In genomic region chr19:18692768-18693167, GRCm38 (mm10) we compare ENCODE assay signal across 18 mouse cellular contexts. TPM values are rescaled to one million over a fixed set of nuclear protein-coding genes. Genes with fewer than 3 reads are reported as not detected.
DNase-seq lines count a peak whose midpoint lies in the region; ATAC-seq and TF ChIP-seq lines count a peak whose summit lies in the region.
"Had no signal": no experiment of that assay in that cellular context is flagged by ENCODE, and none has a peak within 500 bp of the region (broad histone marks: within the 10 kb centered on the region; RNA-seq: fewer than 3 reads in every experiment).

No protein-coding gene starts in this region.

- TF ChIP-seq EP300 in stomach, postnatal 0 days (optimal IDR thresholded peaks at IDR 0.05), result no peak
- TF ChIP-seq EP300 in liver, postnatal 0 days (IDR thresholded peaks at IDR 0.05; ENCODE audit: low read depth), result no peak

- H3K27me3 ChIP-seq in stomach, embryonic 15.5 days (replicated peaks), result no peaks in the 10 kb centered on the region
- no peaks in the 10 kb centered on the region for H3K27me3 ChIP-seq in stomach, postnatal 0 days (ENCODE audit: control insufficient read depth, insufficient read depth, low read length)
- H3K27me3 ChIP-seq in liver, embryonic 13.5 days, result no peaks in the 10 kb centered on the region
- no peaks in the 10 kb centered on the region for H3K27me3 ChIP-seq in liver, postnatal 0 days (ENCODE audit: insufficient read depth, low read length)
- H3K27me3 ChIP-seq: embryonic facial prominence, embryonic 15.5 days; forebrain, embryonic 13.5 days; heart, embryonic 12.5 days; hindbrain, embryonic 15.5 days had no signal

- H3K36me3 ChIP-seq in stomach, embryonic 15.5 days, result no peaks in the 10 kb centered on the region
- H3K36me3 ChIP-seq in stomach, postnatal 0 days (ENCODE audit: control insufficient read depth, insufficient read depth, low read length), result no peaks in the 10 kb centered on the region; the same call in 1 of the 2 replicates
- H3K36me3 ChIP-seq in liver, embryonic 13.5 days, result peaks cover 20% of the 10 kb centered on the region
- H3K36me3 ChIP-seq in liver, postnatal 0 days (replicated peaks; ENCODE audit: insufficient read depth, low read length), result peaks cover 6% of the 10 kb centered on the region; the same call in 1 of the 2 replicates

- H3K27ac ChIP-seq in stomach, embryonic 15.5 days, result no peak overlapping the region
- H3K27ac ChIP-seq in stomach, postnatal 0 days (replicated peaks), result no peak overlapping the region
- peak overlapping the region; percentile 96 for H3K27ac ChIP-seq in liver, embryonic 13.5 days
- H3K27ac ChIP-seq in liver, postnatal 0 days (ENCODE audit: low read depth), result peak overlapping the region; percentile 56
- H3K27ac ChIP-seq: embryonic facial prominence, embryonic 15.5 days; forebrain, embryonic 13.5 days; gastrocnemius, adult 2 months; hindbrain, embryonic 10.5 days; hindbrain, embryonic 15.5 days had no signal

- H3K9ac ChIP-seq in stomach, embryonic 15.5 days, result no peak overlapping the region
- no peak overlapping the region for H3K9ac ChIP-seq in stomach, postnatal 0 days (ENCODE audit: low read length)
- peak overlapping the region; percentile 60 for H3K9ac ChIP-seq in liver, embryonic 13.5 days
- no peak overlapping the region for H3K9ac ChIP-seq in liver, postnatal 0 days (replicated peaks)
- H3K9ac ChIP-seq: embryonic facial prominence, embryonic 15.5 days; forebrain, embryonic 13.5 days; heart, embryonic 12.5 days; hindbrain, embryonic 15.5 days had no signal

- WGBS in stomach, embryonic 15.5 days, result 83% methylated on average over 2 of the region's 2 CpGs
- 90% methylated on average over 2 of the region's 2 CpGs for WGBS in stomach, postnatal 0 days
- WGBS in liver, embryonic 13.5 days (ENCODE audit: insufficient replicate concordance), result 68% methylated on average over 2 of the region's 2 CpGs
- WGBS in liver, postnatal 0 days (ENCODE audit: insufficient replicate concordance), result 81% methylated on average over 2 of the region's 2 CpGs

- DNase-seq in stomach, postnatal 0 days (ENCODE audit: low spot score), result no peak
- no peak for DNase-seq in liver, embryonic 13.5 days
- DNase-seq in liver, postnatal 0 days, result no peak
- no peak for DNase-seq in lung, postnatal 4 days
- DNase-seq in natural killer cell, adult 2 months (ENCODE audit: low spot score in 2 of 2), result no peak
- DNase-seq: adrenal gland, postnatal 14 days; cerebellum, adult 18-20 months; cerebellum, adult 9-11 months; gastrocnemius, adult 2 months; gastrocnemius, postnatal 25 days had no signal

- no peak for TF ChIP-seq CTCF in stomach, postnatal 0 days (IDR thresholded peaks at IDR 0.05; ENCODE audit: low read depth)
- no peak for TF ChIP-seq CTCF in liver, postnatal 0 days (IDR thresholded peaks at IDR 0.05; ENCODE audit: low read depth)

- H3K4me2 ChIP-seq in stomach, embryonic 15.5 days, result no peak overlapping the region
- H3K4me2 ChIP-seq in stomach, postnatal 0 days (replicated peaks; ENCODE audit: low read depth), result no peak overlapping the region
- H3K4me2 ChIP-seq in liver, embryonic 13.5 days, result peak overlapping the region; percentile 60
- peak overlapping the region; percentile 46 for H3K4me2 ChIP-seq in liver, postnatal 0 days (ENCODE audit: low read depth, low read length)
- H3K4me2 ChIP-seq: embryonic facial prominence, embryonic 15.5 days; forebrain, embryonic 13.5 days; heart, embryonic 12.5 days; hindbrain, embryonic 15.5 days had no signal

- H3K4me3 ChIP-seq in stomach, embryonic 15.5 days (replicated peaks), result no peak overlapping the region
- H3K4me3 ChIP-seq in stomach, postnatal 0 days (ENCODE audit: low read depth, low read length), result no peak overlapping the region
- H3K4me3 ChIP-seq in liver, embryonic 13.5 days (replicated peaks), result peak overlapping the region; percentile 7
- no peak overlapping the region for H3K4me3 ChIP-seq in liver, postnatal 0 days (ENCODE audit: low read depth, low read length)
- H3K4me3 ChIP-seq: embryonic facial prominence, embryonic 15.5 days; forebrain, embryonic 13.5 days; gastrocnemius, adult 2 months; heart, embryonic 12.5 days; hindbrain, embryonic 10.5 days; hindbrain, embryonic 15.5 days had no signal

- H3K9me3 ChIP-seq in stomach, embryonic 15.5 days, result no peaks in the 10 kb centered on the region
- no peaks in the 10 kb centered on the region for H3K9me3 ChIP-seq in stomach, postnatal 0 days (ENCODE audit: control insufficient read depth, low read length)
- H3K9me3 ChIP-seq in liver, embryonic 13.5 days (replicated peaks), result no peaks in the 10 kb centered on the region
- no peaks in the 10 kb centered on the region for H3K9me3 ChIP-seq in liver, postnatal 0 days (ENCODE audit: low read length)
- H3K9me3 ChIP-seq: embryonic facial prominence, embryonic 15.5 days; forebrain, embryonic 13.5 days; heart, embryonic 12.5 days; hindbrain, embryonic 10.5 days; hindbrain, embryonic 15.5 days had no signal

- H3K4me1 ChIP-seq in stomach, embryonic 15.5 days, result no peaks in the 10 kb centered on the region
- H3K4me1 ChIP-seq in stomach, postnatal 0 days (replicated peaks; ENCODE audit: control insufficient read depth, insufficient read depth), result no peaks in the 10 kb centered on the region
- H3K4me1 ChIP-seq in liver, embryonic 13.5 days (replicated peaks), result peaks cover 58% of the 10 kb centered on the region
- H3K4me1 ChIP-seq in liver, postnatal 0 days (ENCODE audit: insufficient read depth), result peaks cover 12% of the 10 kb centered on the region
- H3K4me1 ChIP-seq: embryonic facial prominence, embryonic 15.5 days; forebrain, embryonic 13.5 days; hindbrain, embryonic 10.5 days; hindbrain, embryonic 15.5 days had no signal

- ATAC-seq in stomach, embryonic 15.5 days (ENCODE audit: insufficient read depth, low FRiP score, low read depth), result 0 out of 2 replicates have a peak, but pooled peaks have one; percentile 37
- no peak for ATAC-seq in stomach, postnatal 0 days (ENCODE audit: low FRiP score, low TSS enrichment)
- peak; percentile 36; the same call in 1 of the 2 replicates for ATAC-seq in erythroblast, adult 5-6 weeks (replicated peaks; ENCODE audit: low FRiP score, poor library complexity, severe bottlenecking)
- ATAC-seq in liver, embryonic 13.5 days (ENCODE audit: low read depth), result peak; percentile 61
- no peak for ATAC-seq in liver, postnatal 0 days
- no peak for ATAC-seq in megakaryocyte-erythroid progenitor cell, adult 5-6 weeks (replicated peaks; ENCODE audit: low FRiP score, low TSS enrichment, poor library complexity, severe bottlenecking)
- ATAC-seq: forebrain, embryonic 13.5 days had no signal

RNA-seq across cellular contexts. Expression of gene D030056L22Rik, which starts 20.2 kb away (rescaled TPM):
- 29.1 and 32.3 TPM in 2 replicates for polyA plus RNA-seq in stomach, embryonic 15.5 days (2015; fragmentation: Nextera tagmentation; extraction: Ambion mirVana)
- 11.4 and 12.8 TPM in 2 replicates for polyA plus RNA-seq in stomach, postnatal 0 days (2015; fragmentation: Nextera tagmentation; extraction: Ambion mirVana)
- 30.1 and 40.0 TPM in 2 replicates for total RNA-seq in erythroblast, adult 5-6 weeks (2015; ENCODE audit: low replicate concordance)
- 17.3 and 21.9 TPM in 2 replicates for total RNA-seq in erythroblast, adult 5-6 weeks (2017; ENCODE audit: low replicate concordance)
- 36.8 and 41.7 TPM in 2 replicates for polyA plus RNA-seq in liver, embryonic 13.5 days (2015; fragmentation: Nextera tagmentation; extraction: Ambion mirVana)
- 18.2 and 19.5 TPM in 2 replicates for polyA plus RNA-seq in liver, postnatal 0 days (2015; fragmentation: Nextera tagmentation; extraction: Ambion mirVana)
- 45.4 and 48.0 TPM in 2 replicates for total RNA-seq in megakaryocyte-erythroid progenitor cell, adult 5-6 weeks (2014; fragmentation: Nextera tagmentation)
- 32.3 and 35.8 TPM in 2 replicates for total RNA-seq in megakaryocyte-erythroid progenitor cell, adult 5-6 weeks (2017)

RNA-seq across cellular contexts. Expression of gene Carnmt1, which starts 22.2 kb away (rescaled TPM):
- 24.0 and 26.9 TPM in 2 replicates for polyA plus RNA-seq in stomach, embryonic 15.5 days (2015; fragmentation: Nextera tagmentation; extraction: Ambion mirVana)
- polyA plus RNA-seq in stomach, postnatal 0 days (2015; fragmentation: Nextera tagmentation; extraction: Ambion mirVana), result 18.4 and 18.6 TPM in 2 replicates
- 10.2 and 10.9 TPM in 2 replicates for total RNA-seq in erythroblast, adult 5-6 weeks (2015; ENCODE audit: low replicate concordance)
- 9.3 and 11.7 TPM in 2 replicates for total RNA-seq in erythroblast, adult 5-6 weeks (2017; ENCODE audit: low replicate concordance)
- 24.7 and 25.6 TPM in 2 replicates for polyA plus RNA-seq in liver, embryonic 13.5 days (2015; fragmentation: Nextera tagmentation; extraction: Ambion mirVana)
- 13.2 and 15.5 TPM in 2 replicates for polyA plus RNA-seq in liver, postnatal 0 days (2015; fragmentation: Nextera tagmentation; extraction: Ambion mirVana)
- 39.9 and 65.9 TPM in 2 replicates for total RNA-seq in megakaryocyte-erythroid progenitor cell, adult 5-6 weeks (2014; fragmentation: Nextera tagmentation)
- 57.4 and 65.4 TPM in 2 replicates for total RNA-seq in megakaryocyte-erythroid progenitor cell, adult 5-6 weeks (2017)

RNA-seq across cellular contexts. Expression of gene Trpm6, which starts 57.0 kb away (rescaled TPM):
- 0.15 and 0.18 TPM in 2 replicates for polyA plus RNA-seq in stomach, embryonic 15.5 days (2015; fragmentation: Nextera tagmentation; extraction: Ambion mirVana)
- 0.01 and 0.05 TPM in 2 replicates for polyA plus RNA-seq in stomach, postnatal 0 days (2015; fragmentation: Nextera tagmentation; extraction: Ambion mirVana)
- total RNA-seq in erythroblast, adult 5-6 weeks (2015; ENCODE audit: low replicate concordance), result not detected in 2 replicates
- 0.68 TPM in 1 of 2 replicates, not detected in the other for total RNA-seq in erythroblast, adult 5-6 weeks (2017; ENCODE audit: low replicate concordance)
- 0.03 TPM in 1 of 2 replicates, not detected in the other for polyA plus RNA-seq in liver, embryonic 13.5 days (2015; fragmentation: Nextera tagmentation; extraction: Ambion mirVana)
- 0.04 and 0.05 TPM in 2 replicates for polyA plus RNA-seq in liver, postnatal 0 days (2015; fragmentation: Nextera tagmentation; extraction: Ambion mirVana)
- total RNA-seq in megakaryocyte-erythroid progenitor cell, adult 5-6 weeks (2014; fragmentation: Nextera tagmentation), result not detected in 2 replicates
- total RNA-seq in megakaryocyte-erythroid progenitor cell, adult 5-6 weeks (2017), result not detected in 2 replicates

Comparison
In these comparisons a context has a peak if more than half of its experiments do, and no peak if none do; other contexts are left out.
1. ATAC-seq: peak in stomach, embryonic 15.5 days (single experiment), erythroblast, adult 5-6 weeks (single experiment) and liver, embryonic 13.5 days (single experiment); none in stomach, postnatal 0 days (single experiment), liver, postnatal 0 days (single experiment) and megakaryocyte-erythroid progenitor cell, adult 5-6 weeks (single experiment).
2. H3K27ac ChIP-seq: peak in liver, embryonic 13.5 days (single experiment) and liver, postnatal 0 days (single experiment); none in stomach, embryonic 15.5 days (single experiment) and stomach, postnatal 0 days (single experiment).
3. H3K4me2 ChIP-seq: peak in liver, embryonic 13.5 days (single experiment) and liver, postnatal 0 days (single experiment); none in stomach, embryonic 15.5 days (single experiment) and stomach, postnatal 0 days (single experiment).